Mouse (Mus musculus) CH12.LX (cell line): ENCODE measurements around the gene Exoc7. TPM values are rescaled to one million over a fixed set of nuclear protein-coding genes. Genes with fewer than 3 reads are reported as not detected.

Experiments
- DNase-seq: peaks from one replicate; pipeline ENCODE4 v3.0.0-alpha.2; 2013; ENCODE audit errors: extremely low read depth
- H3K27ac ChIP-seq: 2 replicates; pipeline ENCODE4 v1.5.1; 2012; ENCODE audit warnings: low read depth, mild to moderate bottlenecking, control low read depth, moderate library complexity; ENCODE audit not compliant: insufficient read depth
- H3K27me3 ChIP-seq: replicated peaks from 2 replicates; pipeline ENCODE3; 2012; ENCODE audit warnings: inconsistent platforms
- H3K36me3 ChIP-seq, 2 experiments: replicated peaks in 1 of 2; 2 replicates each; pipeline versions ENCODE3 to v1.6.1; 2012; ENCODE audit warnings: inconsistent platforms in 1 of 2, low read length in 1 of 2, mild to moderate bottlenecking in 1 of 2, mixed read lengths in 1 of 2, moderate library complexity in 1 of 2; ENCODE audit not compliant: control insufficient read depth in 1 of 2, insufficient read depth in 1 of 2
- H3K4me1 ChIP-seq, 2 experiments: 2 replicates each; pipeline ENCODE4 v1.6.1; 2012; ENCODE audit warnings: inconsistent platforms in 1 of 2, moderate library complexity in 1 of 2; ENCODE audit not compliant: insufficient read depth in 2 of 2, control insufficient read depth in 1 of 2
- H3K4me2 ChIP-seq: 2 replicates; pipeline ENCODE4 v1.6.1; 2012; ENCODE audit warnings: low read depth, mild to moderate bottlenecking, control low read depth; ENCODE audit not compliant: poor library complexity, insufficient read depth, severe bottlenecking
- H3K4me3 ChIP-seq, 3 experiments: fragments of 150-350 bp in 1 of 3; sonication (generic) in 1 of 3; replicated peaks in 1 of 3; 2 replicates each; pipeline versions ENCODE3 to v1.5.1; 2011 to 2012; ENCODE audit warnings: low read depth in 2 of 3, low read length in 2 of 3, mild to moderate bottlenecking in 2 of 3, moderate library complexity in 2 of 3, control low read depth in 1 of 3, improper control_type of control experiment in 1 of 3, inconsistent platforms in 1 of 3, mixed read lengths in 1 of 3; ENCODE audit not compliant: poor library complexity in 1 of 3
- H3K79me2 ChIP-seq: replicated peaks from 2 replicates; pipeline ENCODE4 v1.6.1; 2012; ENCODE audit warnings: mild to moderate bottlenecking, moderate library complexity; ENCODE audit not compliant: control insufficient read depth, poor library complexity, insufficient read depth, severe bottlenecking; ENCODE audit errors: extremely low read depth
- H3K9ac ChIP-seq: 2 replicates; pipeline ENCODE4 v1.6.1; 2012; ENCODE audit warnings: low read depth, mild to moderate bottlenecking, control low read depth, moderate library complexity; ENCODE audit not compliant: insufficient read depth
- H3K9me3 ChIP-seq: replicated peaks from 2 replicates; pipeline ENCODE3; 2012; ENCODE audit warnings: low read length, inconsistent platforms, mixed read lengths
- CTCF ChIP-seq, 2 experiments: IDR thresholded peaks in 1 of 2; conservative IDR thresholded peaks in 1 of 2; 2 replicates each; pipeline ENCODE4 v1.5.1; 2011 to 2012; ENCODE audit warnings: low read depth in 2 of 2, low read length in 2 of 2, improper control_type of control experiment in 1 of 2, inconsistent platforms in 1 of 2, mild to moderate bottlenecking in 1 of 2, moderate library complexity in 1 of 2
- E2F4 ChIP-seq: IDR thresholded peaks from 2 replicates; pipeline ENCODE4 v1.6.1; 2011; ENCODE audit warnings: low read depth, low read length, improper control_type of control experiment; ENCODE audit not compliant: insufficient replicate concordance
- HCFC1 ChIP-seq: IDR thresholded peaks from 2 replicates; pipeline ENCODE4 v1.6.1; 2012; ENCODE audit warnings: low read depth, mild to moderate bottlenecking, inconsistent platforms, low read length, improper control_type of control experiment
- IRF4 ChIP-seq: IDR thresholded peaks from 2 replicates; pipeline ENCODE4 v1.6.1; 2014; ENCODE audit warnings: low read depth, mild to moderate bottlenecking, inconsistent platforms, low read length, improper control_type of control experiment
- JUN ChIP-seq: IDR thresholded peaks from 2 replicates; pipeline ENCODE4 v1.6.1; 2011; ENCODE audit warnings: low read depth, mild to moderate bottlenecking, low read length, improper control_type of control experiment, moderate library complexity; ENCODE audit not compliant: insufficient read depth
- JUND ChIP-seq: conservative IDR thresholded peaks from 2 replicates; pipeline ENCODE4 v1.6.1; 2011; ENCODE audit warnings: low read depth, low read length, improper control_type of control experiment
- KAT2A ChIP-seq: IDR thresholded peaks from 2 replicates; pipeline ENCODE4 v1.6.1; 2012; ENCODE audit warnings: low read length, improper control_type of control experiment, inconsistent platforms; ENCODE audit not compliant: insufficient replicate concordance
- MAZ ChIP-seq: IDR thresholded peaks from 2 replicates; pipeline ENCODE4 v1.6.1; 2012; ENCODE audit warnings: low read depth, mild to moderate bottlenecking, inconsistent platforms, low read length, improper control_type of control experiment, moderate library complexity
- MYC ChIP-seq: IDR thresholded peaks from 2 replicates; pipeline ENCODE4 v1.6.1; 2011; ENCODE audit warnings: low read depth, mild to moderate bottlenecking, improper control_type of control experiment, low read length
- POLR2AphosphoS2 ChIP-seq: IDR thresholded peaks from 2 replicates; pipeline ENCODE4 v1.6.1; 2011; ENCODE audit warnings: low read depth, low read length, improper control_type of control experiment
- USF2 ChIP-seq: conservative IDR thresholded peaks from 2 replicates; pipeline ENCODE4 v1.6.1; 2011; ENCODE audit warnings: low read depth, low read length, improper control_type of control experiment
- dilution Hi-C: fragments of 300-500 bp; cut with MboI; formaldehyde crosslinking; loops from 2 replicates; pipeline ENCODE4 v1.14.3; 2020; ENCODE audit warnings: low sequenced_read_pairs; ENCODE audit not compliant: extremely low pct_unique_long_range_greater_than_20kb, extremely low pct_ligation_motif_present
- in situ Hi-C: fragments of 300-500 bp; cut with MboI; formaldehyde crosslinking; loops from 3 replicates; pipeline ENCODE4 v1.14.3; 2019; ENCODE audit warnings: low sequenced_read_pairs, low pct_ligation_motif_present, low pct_unique_long_range_greater_than_20kb, mixed read lengths
- polyA plus RNA-seq: library from polyadenylated mRNA; unstranded; fragments of >175 nt; gene quantifications from 2 replicates; pipeline ENCODE4 v1.2.1, GENCODE M21; 2012; ENCODE audit warnings: low read depth; ENCODE audit not compliant: insufficient read length
- total RNA-seq, 2 experiments: library from RNA; depleted of rRNA; stranded (reverse); fragments of 300-350 nt in 1 of 2; fragments of >200 nt in 1 of 2; gene quantifications; 2 replicates each; pipeline ENCODE4 v1.2.3; 2012 to 2014

The Exoc7 gene
- total and polyA plus RNA-seq, 3 experiments, result 32.2 to 51.8 (median 42.1) TPM

- no peak for TF ChIP-seq E2F4
- TF ChIP-seq, all 38 proteins: peak for 21
Observed at GRCm38 (mm10) chr11:116306126-116306982, 679 bp downstream of the Exoc7 start (continued).

GRCm38 (mm10) chr11:116305423-116305822 is 1.6 kb downstream of the Exoc7 start:
- H3K4me3 ChIP-seq, result peak overlapping the region in 1 of 3 experiments; percentile 93
- peaks cover 33 to 48% of the 10 kb centered on the region in 2 experiments for H3K36me3 ChIP-seq
- H3K4me1 ChIP-seq, result peaks cover 15 to 34% of the 10 kb centered on the region in 2 experiments
- no peak overlapping the region for H3K27ac ChIP-seq
- no peaks in the 10 kb centered on the region for H3K27me3 ChIP-seq
- TF ChIP-seq E2F4 (no peak), HCFC1 (no peak), CTCF (conservative IDR thresholded peaks at IDR 0.05 in 1 of 2, IDR thresholded peaks at IDR 0.05 in 1 of 2; ENCODE audit: low read depth in 2 of 2, low read length in 2 of 2) (peak in 1 of 2 experiments; percentile 38; a peak in 2 of 4 replicates)
- no peaks in the 10 kb centered on the region for H3K9me3 ChIP-seq
- DNase-seq, result no peak
- dilution Hi-C loops (no loop called here), in situ Hi-C loops (no loop called here)
- peaks cover 7% of the 10 kb centered on the region; the same call in 1 of the 2 replicates for H3K79me2 ChIP-seq
- H3K9ac ChIP-seq, result no peak overlapping the region; the same call in 1 of the 2 replicates
- H3K4me2 ChIP-seq, result peak overlapping the region; percentile 97

- in situ Hi-C loops (no loop called here), dilution Hi-C loops (no loop called here)
- TF ChIP-seq E2F4 (no peak), USF2 (no peak), KAT2A (no peak), HCFC1 (no peak), MAZ (no peak)
- Histone ChIP-seq H3K36me3 (peaks cover 79 to 98% of the 10 kb centered on the region in 2 experiments), H3K9ac (no peak overlapping the region), H3K4me3 (no peak overlapping the region), H3K4me1 (peaks cover 0 to 7% of the 10 kb centered on the region in 2 experiments; a peak in 2 of 4 replicates), H3K27ac (no peak overlapping the region), H3K9me3 (no peaks in the 10 kb centered on the region), H3K79me2 (no peaks in the 10 kb centered on the region), H3K27me3 (no peaks in the 10 kb centered on the region), H3K4me2 (no peak overlapping the region)
- no peak for DNase-seq
Observed at GRCm38 (mm10) chr11:116298621-116299020, 8.4 kb downstream of the Exoc7 start.

- Histone ChIP-seq H3K27me3 (no peaks in the 10 kb centered on the region), H3K27ac (no peak overlapping the region), H3K4me1 (peaks cover 0 to 11% of the 10 kb centered on the region in 2 experiments; a peak in 2 of 4 replicates), H3K4me3 (no peak overlapping the region), H3K79me2 (no peaks in the 10 kb centered on the region), H3K9ac (no peak overlapping the region), H3K36me3 (peaks cover 75 to 97% of the 10 kb centered on the region in 2 experiments), H3K4me2 (no peak overlapping the region), H3K9me3 (no peaks in the 10 kb centered on the region)
- in situ Hi-C loops (no loop called here), dilution Hi-C loops (no loop called here)
- no peak for TF ChIP-seq IRF4
- TF ChIP-seq MAZ, result no peak
- no peak for TF ChIP-seq MYC
- no peak for TF ChIP-seq POLR2AphosphoS2
- TF ChIP-seq USF2, result no peak
- no peak for TF ChIP-seq JUN
- no peak for TF ChIP-seq JUND
- DNase-seq, result no peak
Observed at GRCm38 (mm10) chr11:116298221-116298620, 8.8 kb downstream of the Exoc7 start.
